ENCODE assay signal across 20 mouse cellular contexts in the genomic region with DNA sequence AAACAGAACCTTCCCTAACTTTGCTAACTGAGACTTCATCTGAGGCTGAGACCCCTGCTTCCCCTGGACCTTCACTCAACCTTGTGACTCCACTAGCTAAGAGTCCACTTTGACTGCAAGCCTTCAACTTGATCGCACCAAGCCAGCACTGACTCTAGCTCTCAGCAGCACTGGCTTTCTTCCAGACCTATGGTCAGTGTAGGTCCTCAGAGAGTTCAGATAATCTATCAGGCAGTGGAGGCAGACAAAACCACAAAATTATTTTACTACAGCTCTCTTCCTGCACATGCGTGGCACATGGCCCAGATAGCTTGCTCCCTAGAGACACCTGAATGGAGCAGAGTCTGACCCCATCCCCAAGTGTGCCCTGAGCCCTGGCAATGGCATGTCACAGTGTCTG.
DNase-seq lines count a peak whose midpoint lies in the region; ATAC-seq and TF ChIP-seq lines count a peak whose summit lies in the region.
"Had no signal": no experiment of that assay in that cellular context is flagged by ENCODE, and none has a peak within 500 bp of the region (broad histone marks: within the 10 kb centered on the region; RNA-seq: fewer than 3 reads in every experiment).

No protein-coding gene starts in this region.

- no peaks in the 10 kb centered on the region for H3K4me1 ChIP-seq in embryonic facial prominence, embryonic 14.5 days (ENCODE audit: control insufficient read depth, insufficient read depth, low read length)
- peaks cover 8% of the 10 kb centered on the region for H3K4me1 ChIP-seq in embryonic facial prominence, embryonic 10.5 days
- peaks cover 7% of the 10 kb centered on the region for H3K4me1 ChIP-seq in heart, embryonic 15.5 days (replicated peaks)
- peaks cover 5% of the 10 kb centered on the region; the same call in 1 of the 2 replicates for H3K4me1 ChIP-seq in heart, embryonic 12.5 days (replicated peaks)
- H3K4me1 ChIP-seq in midbrain, postnatal 0 days (ENCODE audit: insufficient read depth, low read length) = no peaks in the 10 kb centered on the region; the same call in 1 of the 2 replicates
- peaks cover 9% of the 10 kb centered on the region; the same call in 1 of the 2 replicates for H3K4me1 ChIP-seq in midbrain, embryonic 14.5 days (ENCODE audit: control insufficient read depth, insufficient read depth, low read length)

- no peaks in the 10 kb centered on the region for H3K36me3 ChIP-seq in embryonic facial prominence, embryonic 14.5 days (ENCODE audit: control insufficient read depth, insufficient read depth, low read length)
- H3K36me3 ChIP-seq in embryonic facial prominence, embryonic 10.5 days (replicated peaks) = no peaks in the 10 kb centered on the region
- H3K36me3 ChIP-seq in heart, embryonic 15.5 days = no peaks in the 10 kb centered on the region
- no peaks in the 10 kb centered on the region for H3K36me3 ChIP-seq in heart, embryonic 12.5 days
- no peaks in the 10 kb centered on the region for H3K36me3 ChIP-seq in midbrain, postnatal 0 days (ENCODE audit: insufficient read depth, low read length)
- H3K36me3 ChIP-seq in midbrain, embryonic 14.5 days (ENCODE audit: control insufficient read depth, insufficient read depth, low read length) = no peaks in the 10 kb centered on the region
- H3K36me3 ChIP-seq: embryonic facial prominence, embryonic 13.5 days; heart, embryonic 13.5 days; hindbrain, embryonic 15.5 days; kidney, embryonic 15.5 days; midbrain, embryonic 10.5 days; neural tube, embryonic 12.5 days had no signal

- no peaks in the 10 kb centered on the region for H3K9me3 ChIP-seq in embryonic facial prominence, embryonic 14.5 days (ENCODE audit: control insufficient read depth, low read length)
- H3K9me3 ChIP-seq in embryonic facial prominence, embryonic 10.5 days = no peaks in the 10 kb centered on the region
- no peaks in the 10 kb centered on the region for H3K9me3 ChIP-seq in heart, embryonic 15.5 days (replicated peaks)
- no peaks in the 10 kb centered on the region for H3K9me3 ChIP-seq in heart, embryonic 12.5 days (replicated peaks)
- no peaks in the 10 kb centered on the region for H3K9me3 ChIP-seq in midbrain, postnatal 0 days (ENCODE audit: low read length)
- H3K9me3 ChIP-seq in midbrain, embryonic 14.5 days (ENCODE audit: control insufficient read depth, low read length) = no peaks in the 10 kb centered on the region
- H3K9me3 ChIP-seq: embryonic facial prominence, embryonic 13.5 days; heart, embryonic 13.5 days; hindbrain, embryonic 15.5 days; kidney, embryonic 15.5 days; midbrain, embryonic 10.5 days; neural tube, embryonic 12.5 days had no signal

- WGBS in embryonic facial prominence, embryonic 14.5 days = 50% methylated on average over 2 of the region's 2 CpGs
- 81% methylated on average over 2 of the region's 2 CpGs for WGBS in embryonic facial prominence, embryonic 10.5 days
- WGBS in heart, embryonic 15.5 days = 32% methylated on average over 2 of the region's 2 CpGs
- 44% methylated on average over 2 of the region's 2 CpGs for WGBS in heart, embryonic 12.5 days
- 69% methylated on average over 2 of the region's 2 CpGs for WGBS in midbrain, postnatal 0 days
- 82% methylated on average over 2 of the region's 2 CpGs for WGBS in midbrain, embryonic 14.5 days

- no peak overlapping the region for H3K4me2 ChIP-seq in embryonic facial prominence, embryonic 14.5 days (ENCODE audit: low read depth, low read length)
- no peak overlapping the region for H3K4me2 ChIP-seq in heart, embryonic 15.5 days
- no peak overlapping the region for H3K4me2 ChIP-seq in heart, embryonic 12.5 days
- no peak overlapping the region for H3K4me2 ChIP-seq in midbrain, postnatal 0 days (ENCODE audit: low read depth, low read length, poor library complexity, severe bottlenecking)
- no peak overlapping the region for H3K4me2 ChIP-seq in midbrain, embryonic 14.5 days (ENCODE audit: low read length)
- H3K4me2 ChIP-seq: embryonic facial prominence, embryonic 13.5 days; heart, embryonic 13.5 days; hindbrain, embryonic 15.5 days; kidney, embryonic 15.5 days; liver, embryonic 11.5 days; lung, embryonic 14.5 days; neural tube, embryonic 12.5 days had no signal

- H3K9ac ChIP-seq in embryonic facial prominence, embryonic 14.5 days (ENCODE audit: low read depth, low read length) = no peak overlapping the region
- no peak overlapping the region for H3K9ac ChIP-seq in heart, embryonic 15.5 days
- no peak overlapping the region for H3K9ac ChIP-seq in heart, embryonic 12.5 days
- H3K9ac ChIP-seq in midbrain, postnatal 0 days (replicated peaks; ENCODE audit: low read length, poor library complexity, severe bottlenecking) = no peak overlapping the region
- no peak overlapping the region for H3K9ac ChIP-seq in midbrain, embryonic 14.5 days (replicated peaks; ENCODE audit: low read length)
- H3K9ac ChIP-seq: embryonic facial prominence, embryonic 13.5 days; heart, embryonic 13.5 days; hindbrain, embryonic 15.5 days; kidney, embryonic 15.5 days; lung, embryonic 14.5 days; neural tube, embryonic 12.5 days had no signal

- H3K27ac ChIP-seq in embryonic facial prominence, embryonic 14.5 days (replicated peaks; ENCODE audit: low read depth, low read length) = no peak overlapping the region
- H3K27ac ChIP-seq in embryonic facial prominence, embryonic 10.5 days (replicated peaks) = no peak overlapping the region
- no peak overlapping the region for H3K27ac ChIP-seq in heart, embryonic 15.5 days
- no peak overlapping the region for H3K27ac ChIP-seq in heart, embryonic 12.5 days (ENCODE audit: poor library complexity, severe bottlenecking)
- H3K27ac ChIP-seq in midbrain, postnatal 0 days (ENCODE audit: low read depth, low read length) = no peak overlapping the region
- H3K27ac ChIP-seq in midbrain, embryonic 14.5 days (replicated peaks; ENCODE audit: low read depth, low read length) = no peak overlapping the region
- H3K27ac ChIP-seq: embryonic facial prominence, embryonic 13.5 days; heart, embryonic 13.5 days; hindbrain, embryonic 15.5 days; kidney, embryonic 15.5 days; macrophage; midbrain, embryonic 10.5 days; neural tube, embryonic 12.5 days had no signal

- no peaks in the 10 kb centered on the region for H3K27me3 ChIP-seq in embryonic facial prominence, embryonic 14.5 days (replicated peaks; ENCODE audit: control insufficient read depth, insufficient read depth, low read length)
- H3K27me3 ChIP-seq in embryonic facial prominence, embryonic 10.5 days (replicated peaks; ENCODE audit: low read depth, poor library complexity, severe bottlenecking) = no peaks in the 10 kb centered on the region
- peaks cover 6% of the 10 kb centered on the region; the same call in 1 of the 2 replicates for H3K27me3 ChIP-seq in heart, embryonic 15.5 days
- H3K27me3 ChIP-seq in heart, embryonic 12.5 days (replicated peaks) = 0 out of 2 replicates have a peak, but pooled peaks cover 4% of the 10 kb centered on the region
- H3K27me3 ChIP-seq in midbrain, postnatal 0 days (ENCODE audit: insufficient read depth, low read length) = no peaks in the 10 kb centered on the region
- H3K27me3 ChIP-seq in midbrain, embryonic 14.5 days (ENCODE audit: control insufficient read depth, insufficient read depth, low read length) = no peaks in the 10 kb centered on the region
- H3K27me3 ChIP-seq: embryonic facial prominence, embryonic 13.5 days; hindbrain, embryonic 15.5 days; kidney, embryonic 15.5 days; neural tube, embryonic 12.5 days had no signal

- peak; percentile 24 for DNase-seq in embryonic facial prominence, embryonic 14.5 days (ENCODE audit: low spot score)
- DNase-seq in embryonic facial prominence, embryonic 10.5 days (ENCODE audit: low spot score) = no peak
- DNase-seq in midbrain, postnatal 0 days (ENCODE audit: low spot score) = peak; percentile 28
- DNase-seq in midbrain, embryonic 14.5 days = no peak
- DNase-seq in heart, postnatal 4 days = peak; percentile 20
- DNase-seq in frontal cortex, postnatal 36 days (ENCODE audit: low spot score in 2 of 2) = no peak
- DNase-seq: cerebellum, adult 9-10 months; lung, embryonic 14.5 days had no signal

- TF ChIP-seq CTCF in midbrain, postnatal 0 days (IDR thresholded peaks at IDR 0.05) = no peak

- no peak overlapping the region for H3K4me3 ChIP-seq in embryonic facial prominence, embryonic 14.5 days (ENCODE audit: low read depth, low read length)
- H3K4me3 ChIP-seq in embryonic facial prominence, embryonic 10.5 days = no peak overlapping the region
- no peak overlapping the region for H3K4me3 ChIP-seq in heart, embryonic 15.5 days
- no peak overlapping the region for H3K4me3 ChIP-seq in heart, embryonic 12.5 days
- H3K4me3 ChIP-seq in midbrain, postnatal 0 days (ENCODE audit: low read depth, low read length) = no peak overlapping the region
- no peak overlapping the region for H3K4me3 ChIP-seq in midbrain, embryonic 14.5 days (replicated peaks; ENCODE audit: low read depth, low read length)
- H3K4me3 ChIP-seq: embryonic facial prominence, embryonic 13.5 days; heart, embryonic 13.5 days; hindbrain, embryonic 15.5 days; kidney, embryonic 15.5 days; midbrain, embryonic 10.5 days; neural tube, embryonic 12.5 days had no signal

- ATAC-seq in embryonic facial prominence, embryonic 14.5 days (ENCODE audit: low read depth) = no peak
- ATAC-seq in heart, embryonic 15.5 days (replicated peaks; ENCODE audit: insufficient number of reproducible peaks, insufficient read depth, low FRiP score, low read depth) = 0 out of 2 replicates have a peak, but pooled peaks have one; percentile 27
- no peak for ATAC-seq in heart, embryonic 12.5 days (ENCODE audit: insufficient number of reproducible peaks, low FRiP score)
- no peak for ATAC-seq in midbrain, postnatal 0 days (ENCODE audit: low FRiP score)
- no peak for ATAC-seq in midbrain, embryonic 14.5 days (ENCODE audit: low FRiP score, low TSS enrichment)
- ATAC-seq: forebrain, embryonic 16.5 days; intestine, postnatal 0 days had no signal

Comparison
In these comparisons a context has a peak if more than half of its experiments do, and no peak if none do; other contexts are left out.
1. DNase-seq: peak in embryonic facial prominence, embryonic 14.5 days (single experiment), midbrain, postnatal 0 days (single experiment) and heart, postnatal 4 days (single experiment); none in embryonic facial prominence, embryonic 10.5 days (single experiment), midbrain, embryonic 14.5 days (single experiment) and frontal cortex, postnatal 36 days (0 of 2).